Mouse (Mus musculus): ENCODE data around the gene Smim24. TPM values are rescaled to one million over a fixed set of nuclear protein-coding genes. Genes with fewer than 3 reads are reported as not detected.

Smim24 gene
- total RNA-seq, 2 experiments from 2014 or later: 1.2 to 1.6 TPM

DNA sequence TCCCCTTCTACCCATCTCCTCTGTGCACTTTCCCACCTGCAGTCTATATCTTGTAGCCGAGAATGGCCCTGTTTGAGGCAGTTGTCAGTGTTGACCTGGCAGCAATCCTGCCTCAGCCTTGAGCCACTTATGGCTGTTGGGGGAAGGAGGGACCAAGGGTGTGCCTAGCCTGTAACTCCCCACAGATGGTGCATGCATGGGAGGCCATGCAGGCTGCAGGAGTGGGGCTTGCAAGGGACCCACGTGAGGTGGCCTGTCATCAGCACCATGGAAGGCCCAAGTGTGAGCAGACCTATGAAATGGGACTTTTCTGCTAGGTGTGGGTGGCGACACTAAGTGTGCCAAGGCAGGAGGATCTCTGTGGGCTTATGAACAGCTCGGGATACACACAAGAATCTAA, 27.8 kb upstream of the Smim24 start:
- no peak for DNase-seq

DNA sequence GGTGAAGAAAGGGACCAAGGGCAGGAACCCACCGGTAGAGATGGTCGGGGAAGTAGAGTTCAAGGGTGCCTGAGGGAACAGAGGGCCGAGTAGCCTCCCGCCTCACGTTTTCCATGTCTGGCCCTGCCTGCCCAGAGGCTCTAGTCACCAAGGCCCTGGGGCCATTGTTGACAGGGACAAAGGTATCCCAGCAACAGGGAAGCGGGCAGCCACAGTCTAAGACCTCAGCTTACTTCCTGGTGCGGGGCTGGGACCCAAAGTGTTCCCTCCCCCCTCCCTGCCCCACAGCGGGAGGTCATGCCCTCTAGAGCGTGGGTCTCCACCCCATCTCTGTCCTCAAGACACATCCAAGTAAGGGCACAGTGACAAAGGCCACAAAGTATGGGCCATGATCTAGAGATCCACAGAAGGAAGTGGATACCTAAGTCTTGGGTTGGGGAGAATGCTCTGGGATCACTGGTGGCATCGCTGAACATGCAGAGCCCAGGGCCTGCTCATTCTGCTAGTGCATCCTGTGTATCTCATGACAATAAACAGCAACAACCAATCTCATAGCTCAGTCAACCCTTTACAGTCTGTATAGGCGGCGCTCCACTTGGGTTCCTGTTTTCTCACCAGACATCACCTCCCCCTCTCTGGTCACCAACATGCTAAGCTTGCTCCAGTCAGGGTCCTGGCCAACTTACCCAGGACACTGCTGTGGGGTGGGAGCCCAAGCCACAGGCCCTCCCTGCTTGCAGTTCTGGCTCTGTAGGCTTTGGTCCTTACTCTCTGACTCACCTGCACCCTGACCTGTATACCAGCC, 27.0 kb upstream of the Smim24 start, which contains the start of gene 4930404N11Rik:
Gene 4930404N11Rik (minus strand): TSS at position 145 of the 805 bp plus-strand sequence.
- no peak for DNase-seq

DNA sequence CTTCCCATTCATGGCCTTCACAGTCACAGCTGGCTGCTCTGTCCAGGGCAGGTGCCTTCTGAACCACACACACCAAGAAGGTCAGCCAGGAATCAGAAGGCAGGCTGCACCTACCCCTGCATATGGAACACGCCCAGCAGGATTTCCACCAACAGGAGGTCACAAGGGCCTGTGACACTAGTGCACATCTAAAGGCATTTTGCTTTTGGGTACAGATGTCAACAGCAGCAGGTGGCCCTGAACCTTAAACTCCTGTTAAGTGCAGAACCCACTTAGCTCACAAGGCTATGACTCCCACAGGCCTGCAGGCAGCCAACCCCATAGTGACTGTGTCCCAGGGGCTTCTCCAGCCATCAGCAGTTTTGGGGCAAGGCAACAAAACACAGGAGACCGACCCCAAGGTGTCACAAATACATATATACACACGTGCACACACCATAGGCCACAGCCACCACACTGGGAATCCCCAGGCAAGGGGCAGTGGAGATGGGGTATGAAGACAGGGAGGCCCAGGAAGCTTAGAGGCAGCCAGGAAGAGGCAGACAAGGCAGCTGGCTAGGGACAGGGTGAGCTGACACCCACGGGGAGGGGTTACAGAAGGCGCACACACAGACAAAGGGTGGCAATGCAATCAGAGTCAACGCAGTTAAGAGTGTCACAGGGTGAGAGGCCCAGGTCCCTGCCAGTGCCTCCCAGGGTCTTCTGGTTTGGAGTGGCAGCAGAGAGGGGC, 26.2 kb upstream of the Smim24 start:
- DNase-seq: no peak

DNA sequence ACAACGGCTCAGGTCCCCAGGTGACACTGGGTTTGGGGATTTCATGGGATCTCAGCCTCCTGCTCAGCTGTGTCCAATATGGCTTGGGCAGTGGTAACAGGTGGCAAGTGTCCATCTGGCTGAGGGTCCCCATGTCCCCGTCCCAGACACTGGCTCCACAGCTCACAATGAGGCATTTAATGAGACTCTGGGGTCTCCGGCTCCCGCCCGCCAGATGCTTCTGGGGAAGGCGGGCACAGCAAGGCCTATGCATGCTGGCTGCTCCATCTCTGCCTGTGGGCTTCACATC, 25.7 kb upstream of the Smim24 start:
- no peak for DNase-seq

DNA sequence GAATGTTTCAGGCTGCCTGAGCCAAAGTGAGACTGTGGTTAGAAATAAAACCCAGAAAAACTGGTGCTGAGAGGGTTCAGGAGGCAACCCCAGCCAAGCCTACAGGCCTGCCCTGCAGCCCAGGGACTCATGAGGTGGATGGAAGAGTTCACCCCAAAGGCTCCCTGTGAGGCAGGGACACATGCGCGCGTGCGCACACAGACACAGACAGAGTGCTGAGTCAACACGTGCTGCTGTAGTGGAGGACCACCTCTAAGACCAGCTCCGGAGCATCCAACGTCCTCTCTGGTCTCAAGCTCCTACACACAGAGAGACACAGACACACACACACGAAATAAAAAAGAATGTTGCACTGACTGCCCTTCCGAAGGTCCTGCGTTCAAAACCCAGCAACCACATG, 17.5 kb upstream of the Smim24 start:
- DNase-seq: no peak

DNA sequence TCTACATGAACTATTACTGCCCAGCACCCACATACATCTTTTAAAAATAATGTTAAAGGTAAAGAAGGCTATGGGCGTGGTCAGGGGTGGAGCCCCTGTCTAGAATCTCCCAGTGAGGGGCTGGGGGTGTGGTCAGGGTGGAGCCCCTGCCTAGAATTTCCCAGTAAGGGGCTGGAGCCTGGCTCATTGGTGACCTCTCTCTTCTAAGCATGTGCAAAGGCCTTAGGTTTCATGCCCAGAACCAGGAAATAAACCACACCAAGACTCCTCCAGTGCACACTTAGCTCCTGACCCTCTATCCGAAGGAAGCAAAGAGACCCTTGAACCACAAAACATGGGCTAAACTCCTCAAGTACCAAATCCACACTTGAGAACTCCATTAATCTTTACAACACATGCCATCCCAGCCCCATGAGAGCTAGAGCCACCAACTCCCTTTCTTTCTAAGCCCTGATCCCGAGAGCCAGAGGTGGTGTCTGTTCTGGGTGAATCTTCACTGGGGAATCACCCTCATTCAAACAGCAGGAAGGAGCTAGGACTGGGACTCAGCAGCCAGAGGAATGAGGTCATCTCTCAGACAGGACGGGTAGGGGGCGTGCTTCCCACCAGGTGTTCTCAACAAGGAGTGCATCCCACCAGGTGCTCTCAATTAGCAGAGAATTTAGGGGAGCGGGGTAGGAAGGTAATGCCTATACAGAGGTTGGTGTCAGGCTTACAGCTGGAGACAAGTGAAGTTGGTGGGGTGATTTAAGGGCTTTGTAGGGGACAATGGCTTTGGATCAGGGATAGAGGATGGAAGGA, 16.1 kb upstream of the Smim24 start:
- DNase-seq: no peak

DNA sequence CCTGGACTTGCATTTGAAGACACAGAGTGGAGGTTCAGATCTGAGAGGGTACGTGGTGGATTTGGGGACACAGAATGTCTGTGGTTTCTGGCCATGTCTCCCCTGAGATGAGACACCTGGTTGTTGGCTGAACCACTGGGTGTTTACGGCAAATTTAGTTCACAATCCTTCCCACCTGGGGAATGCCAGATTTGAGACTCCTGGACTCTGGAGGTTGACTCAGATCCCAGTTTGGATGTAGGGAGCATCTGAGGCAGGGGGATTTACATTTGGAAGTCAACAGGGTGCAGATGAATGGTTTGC, 15.5 kb upstream of the Smim24 start:
- DNase-seq: no peak

DNA sequence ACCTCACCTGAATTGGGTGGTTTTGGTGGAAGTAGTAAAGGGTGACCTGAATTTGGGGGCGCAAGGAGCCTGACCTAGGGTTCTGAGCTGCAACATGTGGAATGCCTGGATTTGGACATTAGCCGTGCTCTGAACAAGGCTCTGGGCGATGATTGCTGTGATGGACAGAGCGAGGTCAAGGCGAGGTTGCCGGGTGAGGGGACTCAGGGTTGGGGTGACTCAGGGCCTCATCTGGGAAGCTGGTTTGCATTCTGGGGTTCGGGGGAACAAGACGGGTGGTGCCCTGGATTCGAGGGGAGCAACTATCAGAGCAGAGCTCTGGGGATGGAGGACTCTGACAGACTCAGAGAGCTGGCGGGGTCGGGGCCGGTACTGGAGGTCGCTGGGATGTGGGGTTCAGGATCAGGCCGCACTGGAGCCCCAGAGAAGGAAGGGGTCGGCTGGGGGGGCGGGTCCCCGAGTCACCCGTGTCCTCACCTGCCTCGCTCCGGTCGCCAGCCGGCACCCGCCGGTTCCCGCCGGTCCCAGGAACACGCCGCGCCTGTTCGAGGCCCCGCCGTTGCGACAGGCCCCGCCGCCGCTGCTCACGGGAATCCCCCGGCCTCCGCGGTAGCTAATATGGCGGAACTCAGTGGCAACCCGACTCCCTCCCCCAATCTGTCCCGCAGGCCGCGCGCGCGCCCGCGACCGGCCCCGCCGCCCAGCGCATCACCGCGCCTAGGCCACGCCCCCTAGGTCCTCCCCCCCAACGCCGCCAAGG, 14.9 kb upstream of the Smim24 start, which contains the start of gene Fzr1:
Gene Fzr1 (minus strand): TSS at position 724 of the 760 bp plus-strand sequence.
- no peak for DNase-seq

DNA sequence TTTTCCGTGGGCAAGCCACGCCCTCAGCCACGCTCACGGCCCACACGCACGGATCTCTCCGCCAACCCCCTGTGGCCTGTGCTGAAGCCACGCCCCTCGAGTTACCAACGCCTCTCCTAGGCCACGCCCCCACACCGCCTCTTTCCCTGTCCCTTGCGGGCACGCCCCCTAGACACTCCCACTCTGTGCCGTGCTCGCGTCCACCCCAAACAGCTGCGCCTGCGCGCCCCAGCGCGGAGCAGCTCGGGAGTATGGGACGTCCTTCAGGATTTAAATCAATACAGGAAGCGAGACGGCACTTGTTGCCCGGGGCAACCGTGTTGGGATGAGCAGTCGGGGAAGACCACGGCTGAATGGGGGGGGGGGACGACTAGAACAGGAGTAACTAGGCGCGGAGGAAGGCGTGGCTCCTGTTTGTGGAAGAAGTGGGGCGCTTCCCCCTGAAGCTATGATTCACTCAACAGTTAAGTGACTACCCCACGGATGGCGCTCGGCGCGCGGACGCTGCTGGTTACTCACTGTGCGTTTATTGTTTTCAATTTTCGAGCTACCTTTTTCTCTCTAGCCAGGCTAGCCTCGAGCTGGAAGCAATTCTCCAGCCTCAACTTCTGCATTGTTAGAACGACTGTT, 14.2 kb upstream of the Smim24 start:
- DNase-seq: peak; percentile 100

DNA sequence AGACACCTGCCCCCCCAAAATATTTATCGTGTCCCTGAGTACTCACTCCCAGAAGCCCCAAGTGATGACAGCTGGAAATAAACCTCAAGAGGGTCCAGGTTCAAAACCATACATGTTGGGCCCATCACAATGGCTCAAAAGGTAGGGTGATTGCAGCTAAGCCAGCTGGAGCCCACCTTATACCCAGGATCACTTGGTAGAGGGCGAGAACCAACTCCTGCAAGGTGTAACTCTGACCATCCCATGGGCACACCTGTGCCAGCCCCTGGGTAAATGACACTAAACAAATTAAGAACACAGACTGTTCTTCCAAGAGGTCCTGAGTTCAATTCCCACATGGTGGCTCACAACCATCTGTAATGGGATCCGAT, 13.7 kb upstream of the Smim24 start:
- no peak for DNase-seq

DNA sequence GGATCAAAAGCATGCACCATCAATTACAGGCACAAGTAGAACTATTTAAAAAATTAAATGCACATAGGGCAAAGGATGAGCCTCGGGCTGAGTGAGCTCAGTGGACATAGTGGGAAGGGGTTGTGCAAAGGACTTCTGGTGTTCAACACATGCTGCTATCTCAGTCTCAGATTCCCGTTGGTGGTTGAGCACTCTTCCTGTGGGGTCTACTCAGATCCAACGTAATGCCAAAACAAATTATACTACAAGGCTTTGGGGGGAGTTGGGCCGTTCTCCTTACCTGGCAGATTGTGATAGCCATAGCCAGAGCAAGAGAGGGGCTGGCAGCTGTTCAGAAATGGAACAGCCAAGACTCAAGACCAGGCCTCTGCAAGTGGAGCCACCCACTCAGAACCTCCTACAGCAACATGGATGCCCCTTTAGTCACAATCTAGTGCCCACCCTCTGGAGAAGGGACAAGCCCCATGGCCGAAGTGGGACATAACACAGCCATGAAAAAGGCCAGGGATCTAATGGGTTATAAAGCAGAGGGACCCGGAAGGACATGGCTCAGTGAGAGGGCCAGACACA, 13.0 kb upstream of the Smim24 start:
- no peak for DNase-seq

DNA sequence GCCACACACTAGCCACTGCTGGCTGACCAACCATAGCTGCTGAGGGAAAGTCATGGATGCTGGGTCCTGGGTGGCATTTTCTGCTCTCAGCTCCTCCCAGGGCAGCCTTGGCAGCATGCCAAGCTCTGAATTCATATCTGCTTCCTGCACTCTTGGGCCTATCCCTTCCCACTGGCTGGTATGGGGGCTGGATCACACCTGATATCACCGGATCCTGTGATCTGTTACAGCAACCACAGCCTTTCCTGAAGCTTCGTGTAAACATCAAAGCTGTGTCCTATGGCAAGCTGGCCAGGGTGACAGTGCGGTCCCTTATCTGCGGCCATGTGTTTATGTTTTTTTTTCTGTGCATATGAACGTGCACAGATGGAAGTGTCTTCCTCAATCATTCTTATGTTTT, 10.8 kb upstream of the Smim24 start:
- DNase-seq: peak; percentile 59

DNA sequence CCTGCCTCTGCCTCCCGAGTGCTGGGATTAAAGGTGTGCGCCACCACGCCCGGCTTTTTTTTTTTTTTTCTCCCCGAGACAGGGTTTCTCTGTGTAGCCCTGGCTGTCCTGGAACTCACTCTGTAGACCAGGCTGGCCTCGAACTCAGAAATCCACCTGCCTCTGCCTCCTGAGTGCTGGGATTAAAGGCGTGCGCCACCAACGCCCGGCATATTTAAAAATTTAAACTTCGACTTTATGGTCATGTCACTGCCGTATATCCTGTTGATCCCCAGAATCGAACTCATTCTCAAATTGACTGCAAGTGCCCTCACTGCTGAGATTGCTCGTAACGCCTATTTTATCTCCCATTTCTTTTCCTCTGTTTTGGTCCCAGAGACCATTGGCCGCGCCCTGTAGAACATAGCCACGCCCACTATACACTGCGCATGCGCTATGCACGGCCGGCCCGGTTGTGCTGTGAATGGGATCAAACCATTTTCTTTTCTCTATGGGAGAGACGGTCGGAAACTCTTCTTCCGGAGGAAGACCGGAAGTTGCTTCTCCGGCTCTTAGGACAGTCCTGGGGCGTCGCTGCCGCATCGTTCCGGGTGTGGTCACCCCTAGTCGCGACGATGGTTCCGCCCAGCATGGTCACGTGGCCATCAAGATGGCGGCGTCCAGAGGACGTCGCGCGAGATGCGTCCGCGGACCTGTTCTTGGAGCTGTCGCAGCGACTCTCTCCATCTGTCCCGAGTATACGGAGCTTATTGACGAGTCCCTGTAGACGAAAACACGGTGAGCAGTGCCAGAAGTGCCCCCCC, 8.8 kb upstream of the Smim24 start, which contains the start of the genes Dohh and Gm48551:
Gene Dohh (plus strand): TSS at position 627 of the 803 bp plus-strand sequence.
Gene Gm48551 (plus strand): TSS at position 665 of the 803 bp plus-strand sequence.
- peak; percentile 99 for DNase-seq

DNA sequence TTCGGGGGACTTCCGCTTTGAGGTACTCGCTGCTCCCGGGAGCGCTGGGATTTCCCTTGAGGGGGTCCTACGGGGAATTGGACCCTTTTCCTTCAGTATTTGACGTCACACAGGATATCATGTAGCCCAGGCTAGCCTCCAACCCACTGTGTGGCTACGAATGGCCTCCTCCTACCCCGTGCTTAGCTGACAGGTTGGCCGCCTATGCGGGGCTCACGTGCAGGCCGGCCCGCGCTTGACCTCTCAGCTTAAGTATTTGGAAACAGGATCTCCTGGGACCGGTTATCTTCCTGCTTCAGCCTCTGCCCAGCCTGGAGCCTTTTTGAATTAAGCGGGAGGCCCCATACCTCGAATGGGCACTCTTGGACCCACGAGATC, 8.3 kb upstream of the Smim24 start:
- no peak for DNase-seq

DNA sequence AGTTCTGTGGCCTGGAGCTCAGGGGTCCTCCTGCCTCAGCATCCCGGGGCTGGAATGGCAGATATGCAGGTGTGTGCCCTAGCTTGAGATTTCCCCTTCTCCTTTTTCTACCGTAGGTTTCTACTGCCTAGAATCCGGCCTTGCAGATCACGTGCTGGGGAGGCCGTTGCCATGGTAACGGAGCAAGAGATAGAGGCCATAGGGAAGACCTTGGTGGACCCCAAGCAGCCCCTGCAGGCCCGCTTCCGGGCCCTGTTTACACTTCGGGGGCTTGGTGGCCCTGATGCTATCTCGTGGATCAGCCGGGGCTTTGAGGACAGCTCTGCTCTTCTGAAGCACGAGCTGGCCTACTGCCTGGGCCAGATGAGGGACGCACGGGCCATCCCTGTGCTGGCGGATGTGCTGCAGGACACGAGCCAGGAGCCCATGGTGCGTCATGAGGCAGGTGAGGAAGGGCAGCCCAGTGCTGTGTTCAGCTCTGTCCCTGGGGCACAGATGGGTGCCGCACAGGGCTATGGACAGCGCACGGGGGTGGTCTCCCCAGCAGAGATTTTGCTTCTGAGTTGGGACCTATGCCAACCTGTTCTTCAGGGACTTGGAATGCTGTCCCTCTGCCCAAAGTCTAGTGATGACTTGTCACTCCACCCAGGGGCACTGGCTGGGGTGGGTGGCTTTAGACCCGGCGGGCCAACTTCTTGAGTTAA, 7.1 kb upstream of the Smim24 start:
- peak; percentile 52 for DNase-seq

DNA sequence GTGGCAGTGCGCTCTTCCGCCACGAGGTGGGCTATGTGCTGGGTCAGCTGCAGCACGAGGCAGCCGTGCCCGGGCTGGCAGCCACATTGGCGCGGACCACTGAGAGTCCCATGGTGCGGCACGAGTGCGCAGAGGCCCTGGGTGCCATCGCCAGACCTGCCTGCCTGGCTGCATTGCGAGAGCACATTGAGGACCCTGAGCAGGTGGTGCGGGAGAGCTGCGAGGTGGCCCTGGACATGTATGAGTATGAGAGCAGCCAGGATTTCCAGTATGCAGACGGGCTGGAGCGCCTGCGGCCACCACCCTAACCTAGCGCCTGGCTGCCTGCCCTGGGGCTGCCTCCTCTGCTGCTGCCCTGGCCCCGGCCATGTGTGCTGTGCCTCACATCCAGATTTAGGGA, 5.1 kb upstream of the Smim24 start:
- peak; percentile 16 for DNase-seq

DNA sequence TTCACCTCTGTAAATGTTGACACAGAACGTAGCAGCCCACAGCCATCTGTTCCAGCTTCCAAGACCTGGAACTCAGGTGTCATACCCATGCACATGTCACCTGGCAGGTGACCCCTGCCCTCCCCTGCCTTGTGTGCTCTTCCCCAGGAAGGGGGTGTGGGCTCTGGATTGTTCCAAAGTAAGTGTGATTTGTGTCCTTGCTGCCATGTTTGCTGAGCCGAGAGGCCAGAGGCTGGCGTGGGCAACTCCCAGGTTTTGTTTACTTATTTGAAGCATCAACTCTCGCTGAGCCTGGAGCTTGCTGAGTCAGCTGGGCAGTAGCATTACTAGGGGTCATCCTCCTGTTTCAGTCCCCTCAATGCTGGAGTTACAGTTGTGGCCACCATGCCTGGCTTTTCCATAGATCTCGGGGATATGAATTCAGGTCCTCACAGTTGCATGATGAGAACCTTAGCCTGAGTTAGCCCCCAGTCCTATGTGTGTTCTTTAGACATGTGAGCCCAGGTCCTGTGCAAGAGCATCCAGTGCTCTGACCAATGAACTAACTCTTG, 4.3 kb upstream of the Smim24 start, which contains the start of gene Gm48552:
Gene Gm48552 (plus strand): TSS at position 501 of the 551 bp plus-strand sequence.
- no peak for DNase-seq

DNA sequence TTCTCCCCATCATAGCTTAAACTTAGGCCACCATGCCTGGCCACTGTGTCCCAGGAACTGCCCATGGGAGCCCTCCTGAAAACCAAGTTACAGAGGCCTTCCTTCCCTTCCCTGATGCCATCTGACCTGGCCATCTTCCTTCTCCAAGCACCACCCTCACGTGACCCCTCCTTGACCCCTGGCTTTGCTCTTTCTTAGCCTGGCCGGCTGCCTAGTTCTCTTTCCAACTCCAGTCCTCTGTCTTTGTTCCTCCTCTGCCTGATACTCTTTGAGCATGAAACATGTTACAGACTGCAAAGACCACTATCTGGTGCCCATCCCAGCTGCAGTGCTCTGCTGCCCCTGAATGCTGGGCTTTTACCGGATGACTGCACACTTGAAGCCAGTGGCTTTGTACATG, 3.5 kb upstream of the Smim24 start:
- peak; percentile 81 for DNase-seq

Measured in adrenal gland, postnatal 10 days (tissue).